Mouse (Mus musculus): ENCODE measurements at regions not wholly inside any gene's neighbourhood (a gene's known extent, or its start where the extent isn't known, plus 50 kb on each side); places are given as distances from the start of the nearest gene placed in this dataset.

DNA sequence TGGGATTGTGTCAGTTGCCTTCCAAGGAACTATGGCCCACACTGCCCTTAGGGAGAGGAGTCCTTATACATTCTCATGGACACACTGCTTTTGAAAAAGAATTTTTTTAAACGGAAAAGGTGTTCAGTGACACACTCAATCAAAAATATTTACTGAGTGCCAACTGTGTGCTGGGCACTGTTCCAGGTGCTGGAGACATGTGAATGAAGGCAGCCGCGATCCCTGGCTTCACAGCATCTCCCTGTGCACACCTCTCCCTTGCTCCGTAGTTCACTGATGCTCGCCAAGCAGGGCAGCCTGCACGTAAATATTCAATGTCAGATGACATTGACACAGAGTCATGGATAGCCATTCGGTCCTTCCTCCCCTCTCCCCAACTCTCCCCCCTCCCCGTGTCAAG, 635.7 kb upstream of the 3110018I06Rik start:
- TF ChIP-seq TAL1 (IDR thresholded peaks at IDR 0.05; ENCODE audit: low read length) (no peak), GATA1 (IDR thresholded peaks at IDR 0.05; ENCODE audit: low read length) (no peak)
